Mouse (Mus musculus): Measurements from ENCODE around the gene Gapdhs. TPM values are rescaled to one million over a fixed set of nuclear protein-coding genes. Genes with fewer than 3 reads are reported as not detected.
"Not testable (repeated sequence)": the region's sequence is repeated elsewhere in the genome, so short reads cannot be mapped to it uniquely, and the experiment has no call there.

Gene Gapdhs
- polyA plus RNA-seq, 1 experiment = not detected

GRCm38 (mm10) chr7:30766408-30766807 lies 22.9 kb upstream of the Gapdhs start:
- no peak for TF ChIP-seq CTCF (IDR thresholded peaks at IDR 0.05; ENCODE audit: borderline replicate concordance, extremely low read depth, insufficient read depth, insufficient read length)
- TF ChIP-seq POLR2A (IDR thresholded peaks at IDR 0.05; ENCODE audit: borderline replicate concordance, extremely low read depth, insufficient read depth, insufficient read length, poor library complexity, severe bottlenecking) = no peak
- DNase-seq (ENCODE audit: low read depth) = no peak

- TF ChIP-seq CTCF (IDR thresholded peaks at IDR 0.05; ENCODE audit: borderline replicate concordance, extremely low read depth, insufficient read depth, insufficient read length) (no peak), POLR2A (IDR thresholded peaks at IDR 0.05; ENCODE audit: borderline replicate concordance, extremely low read depth, insufficient read depth, insufficient read length, poor library complexity, severe bottlenecking) (no peak)
- peak; percentile 28 for DNase-seq (ENCODE audit: low read depth)
These were observed 21.7 kb upstream of the Gapdhs start for GRCm38 (mm10) chr7:30765173-30765572.

- DNase-seq (ENCODE audit: low read depth) = no peak
- no peak for TF ChIP-seq CTCF (IDR thresholded peaks at IDR 0.05; ENCODE audit: borderline replicate concordance, extremely low read depth, insufficient read depth, insufficient read length)
- no peak for TF ChIP-seq POLR2A (IDR thresholded peaks at IDR 0.05; ENCODE audit: borderline replicate concordance, extremely low read depth, insufficient read depth, insufficient read length, poor library complexity, severe bottlenecking)
These were observed 20.0 kb upstream of the Gapdhs start, which contains the start of gene Dmkn for GRCm38 (mm10) chr7:30763456-30763855. TSS of gene Dmkn (plus strand) at chr7:30763756.

DNA sequence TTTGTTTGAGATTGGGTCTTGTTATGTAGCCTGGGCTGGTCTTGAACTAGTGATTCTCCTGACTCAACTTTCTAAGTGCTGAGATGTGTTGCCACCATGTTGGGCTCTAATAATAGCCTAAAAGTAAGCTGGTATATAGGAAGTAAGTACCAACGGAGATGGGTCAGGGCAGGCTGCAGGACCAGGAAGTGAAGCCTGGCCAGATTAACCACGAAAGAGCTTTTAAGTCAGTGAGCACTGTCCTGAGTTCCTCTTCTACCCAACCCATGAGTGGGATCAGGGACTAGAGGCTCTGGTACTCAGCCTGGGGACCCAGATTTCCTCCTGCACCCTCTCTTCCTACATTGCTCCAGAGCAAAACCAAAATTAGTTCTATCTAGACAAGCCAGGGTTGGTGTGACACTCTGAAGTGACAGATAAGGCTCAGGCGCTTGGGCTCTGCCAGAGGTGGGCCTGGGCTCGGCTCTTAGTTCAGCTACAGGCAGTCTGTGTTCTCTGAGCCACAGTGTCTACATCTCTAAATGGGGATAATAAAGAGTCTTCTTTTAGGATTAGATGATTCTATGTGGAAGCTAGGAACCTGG lies 18.4 kb upstream of the Gapdhs start:
- TF ChIP-seq POLR2A (IDR thresholded peaks at IDR 0.05; ENCODE audit: borderline replicate concordance, extremely low read depth, insufficient read depth, insufficient read length, poor library complexity, severe bottlenecking) (no peak), CTCF (IDR thresholded peaks at IDR 0.05; ENCODE audit: borderline replicate concordance, extremely low read depth, insufficient read depth, insufficient read length) (no peak)

DNA sequence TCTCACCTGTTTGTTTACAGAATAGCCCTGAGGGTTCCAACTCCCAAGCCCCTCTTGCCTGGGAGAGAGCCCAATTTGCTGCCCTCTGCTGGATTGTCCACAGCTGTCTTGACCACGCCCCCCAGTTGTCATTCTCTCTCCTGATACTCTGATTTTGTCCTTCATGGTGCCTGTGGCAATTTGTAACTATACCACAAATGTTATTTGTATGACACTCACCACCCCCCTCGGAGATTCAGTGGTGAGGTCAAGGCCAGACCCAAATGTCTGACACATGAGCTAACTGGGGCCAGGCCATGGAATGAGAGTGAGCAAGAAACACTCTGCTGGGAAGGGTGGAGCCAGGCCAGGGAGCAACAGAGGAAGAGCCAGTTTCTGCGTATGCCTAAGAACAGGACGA lies 15.4 kb upstream of the Gapdhs start:
- TF ChIP-seq CTCF (IDR thresholded peaks at IDR 0.05; ENCODE audit: borderline replicate concordance, extremely low read depth, insufficient read depth, insufficient read length) = peak; percentile 59; the same call in 1 of the 2 replicates
- no peak for TF ChIP-seq POLR2A (IDR thresholded peaks at IDR 0.05; ENCODE audit: borderline replicate concordance, extremely low read depth, insufficient read depth, insufficient read length, poor library complexity, severe bottlenecking)
- DNase-seq (ENCODE audit: low read depth) = peak; percentile 31

More for the DNA sequence above, 18.4 kb upstream of the Gapdhs start:
- DNase-seq (ENCODE audit: low read depth) = no peak

DNA sequence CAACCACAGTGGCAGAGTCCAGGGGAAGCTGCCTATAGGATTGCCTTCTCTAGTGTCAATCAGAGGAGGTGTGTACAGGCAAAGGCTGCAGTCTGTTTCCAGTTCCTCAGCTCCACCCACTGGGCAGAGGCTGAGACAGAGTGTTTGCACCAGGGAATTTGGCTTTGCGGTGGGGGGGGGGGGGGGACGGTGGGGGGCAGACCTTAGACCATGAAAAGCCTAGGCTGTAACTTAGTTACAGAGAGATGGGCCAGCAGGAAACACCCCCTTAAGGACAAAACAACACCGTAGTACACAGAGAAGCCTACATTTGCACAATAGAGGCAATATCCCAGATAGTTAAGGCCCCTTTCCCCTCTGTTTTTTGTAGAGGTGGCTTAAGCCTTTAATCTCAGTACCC lies 13.5 kb upstream of the Gapdhs start:
- TF ChIP-seq POLR2A (IDR thresholded peaks at IDR 0.05; ENCODE audit: borderline replicate concordance, extremely low read depth, insufficient read depth, insufficient read length, poor library complexity, severe bottlenecking) (no peak), CTCF (IDR thresholded peaks at IDR 0.05; ENCODE audit: borderline replicate concordance, extremely low read depth, insufficient read depth, insufficient read length) (no peak)
- no peak for DNase-seq (ENCODE audit: low read depth)

- DNase-seq (ENCODE audit: low read depth) = no peak
- no peak for TF ChIP-seq CTCF (IDR thresholded peaks at IDR 0.05; ENCODE audit: borderline replicate concordance, extremely low read depth, insufficient read depth, insufficient read length)
- TF ChIP-seq POLR2A (IDR thresholded peaks at IDR 0.05; ENCODE audit: borderline replicate concordance, extremely low read depth, insufficient read depth, insufficient read length, poor library complexity, severe bottlenecking) = no peak
These were observed 7.7 kb upstream of the Gapdhs start, which contains the start of gene Sbsn for GRCm38 (mm10) chr7:30751086-30751669. TSS of gene Sbsn (plus strand) at chr7:30751471.

- TF ChIP-seq POLR2A (IDR thresholded peaks at IDR 0.05; ENCODE audit: borderline replicate concordance, extremely low read depth, insufficient read depth, insufficient read length, poor library complexity, severe bottlenecking) (no peak), CTCF (IDR thresholded peaks at IDR 0.05; ENCODE audit: borderline replicate concordance, extremely low read depth, insufficient read depth, insufficient read length) (no peak)
- no peak for DNase-seq (ENCODE audit: low read depth)
These were observed 6.5 kb upstream of the Gapdhs start for GRCm38 (mm10) chr7:30749824-30750606.

GRCm38 (mm10) chr7:30747525-30748204 lies 4.2 kb upstream of the Gapdhs start:
- TF ChIP-seq CTCF (IDR thresholded peaks at IDR 0.05; ENCODE audit: borderline replicate concordance, extremely low read depth, insufficient read depth, insufficient read length) = no peak
- no peak for TF ChIP-seq POLR2A (IDR thresholded peaks at IDR 0.05; ENCODE audit: borderline replicate concordance, extremely low read depth, insufficient read depth, insufficient read length, poor library complexity, severe bottlenecking)
- DNase-seq (ENCODE audit: low read depth) = no peak

DNA sequence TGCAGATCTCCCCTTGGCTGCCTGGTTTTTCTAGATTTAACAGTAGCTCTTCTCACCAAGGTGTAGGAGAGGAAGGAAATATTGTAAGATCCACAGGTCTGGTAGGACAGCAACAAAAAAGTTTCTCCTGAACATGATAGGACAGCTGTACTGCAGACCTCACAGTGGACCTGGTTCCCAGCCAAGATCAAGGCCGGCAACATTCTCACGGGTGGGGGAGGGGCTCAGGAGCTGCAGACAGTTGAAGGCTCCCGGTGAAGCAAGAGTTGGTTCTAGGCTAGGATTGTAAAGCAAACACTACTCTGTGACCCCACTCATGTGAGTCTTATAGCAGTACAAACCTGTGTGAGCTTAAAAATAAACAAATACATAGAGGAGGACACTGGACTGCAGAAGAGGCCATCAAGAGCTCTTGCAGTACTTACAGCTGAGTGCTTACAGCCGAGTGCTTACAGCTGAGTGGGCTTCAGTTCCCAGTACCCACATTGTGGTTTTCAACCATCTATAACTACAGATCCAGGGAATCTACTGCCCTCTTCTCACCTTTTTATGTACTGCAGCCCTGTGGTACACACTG lies 629 bp upstream of the Gapdhs start:
- TF ChIP-seq CTCF (IDR thresholded peaks at IDR 0.05; ENCODE audit: borderline replicate concordance, extremely low read depth, insufficient read depth, insufficient read length) = no peak
- TF ChIP-seq POLR2A (IDR thresholded peaks at IDR 0.05; ENCODE audit: borderline replicate concordance, extremely low read depth, insufficient read depth, insufficient read length, poor library complexity, severe bottlenecking) = no peak
- DNase-seq (ENCODE audit: low read depth) = peak; percentile 39

DNA sequence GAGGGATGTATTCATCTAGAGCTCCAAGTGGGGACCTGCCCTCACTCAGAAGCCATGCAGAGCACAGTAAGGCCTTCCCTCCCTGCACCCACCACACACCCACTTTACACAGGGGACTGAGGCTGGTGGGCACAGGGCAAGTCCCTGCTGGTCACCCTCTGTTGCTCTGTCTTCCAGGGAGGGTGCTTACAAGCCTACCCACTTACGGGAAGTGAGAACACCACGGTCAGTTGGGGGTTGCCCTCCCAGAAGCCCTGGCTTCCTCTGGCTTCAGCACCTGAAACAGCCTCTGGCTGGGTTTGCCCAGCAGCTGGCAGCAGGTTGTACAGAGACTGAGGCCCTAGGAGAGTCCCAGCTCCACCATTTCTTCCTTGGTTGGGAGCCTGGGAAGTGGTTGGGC lies 911 bp downstream of the Gapdhs start:
- not testable (repeated sequence) for DNase-seq (ENCODE audit: low read depth)

Data from brain, embryonic 14.5 days (tissue).